ENCODE assay signal across 9 mouse cellular contexts in the genomic region with DNA sequence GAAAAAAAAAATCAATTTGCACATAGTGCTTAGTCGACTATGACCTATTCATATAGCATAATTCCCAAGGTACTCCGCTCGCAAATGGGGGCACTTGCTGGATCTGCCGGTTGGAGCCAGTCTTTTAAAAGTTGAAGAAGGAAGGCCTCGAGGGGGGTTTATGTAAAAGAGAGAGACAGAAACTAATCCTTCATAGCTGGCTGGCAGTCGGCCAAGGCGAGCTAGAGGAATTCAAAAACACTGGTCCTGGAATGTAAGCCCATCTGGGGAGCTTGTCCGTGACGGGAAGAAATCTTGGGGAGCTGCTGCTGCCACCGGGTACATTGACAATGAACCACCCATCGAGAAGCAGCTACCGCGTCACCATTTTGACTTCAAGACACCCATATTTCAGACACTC.
A peak's percentile ranks its signal among the peaks of the same experiment; 100 is the strongest.
DNase-seq lines count a peak whose midpoint lies in the region; ATAC-seq lines count a peak whose summit lies in the region.
"Had no signal": no experiment of that assay in that cellular context is flagged by ENCODE, and none has a peak within 500 bp of the region (broad histone marks: within the 10 kb centered on the region; RNA-seq: fewer than 3 reads in every experiment).

No protein-coding gene starts in this region.

- peak overlapping the region; percentile 50 for H3K4me2 ChIP-seq in embryonic facial prominence, embryonic 13.5 days
- H3K4me2 ChIP-seq in heart, embryonic 11.5 days, result peak overlapping the region; percentile 36; the same call in 1 of the 2 replicates
- H3K4me2 ChIP-seq in limb, embryonic 13.5 days (replicated peaks), result peak overlapping the region; percentile 39; the same call in 1 of the 2 replicates
- H3K4me2 ChIP-seq in neural tube, embryonic 15.5 days, result peak overlapping the region; percentile 38

- H3K4me1 ChIP-seq in heart, embryonic 10.5 days, result peaks cover 9% of the 10 kb centered on the region; the same call in 1 of the 2 replicates
- H3K4me1 ChIP-seq in embryonic facial prominence, embryonic 13.5 days, result peaks cover 16% of the 10 kb centered on the region
- peaks cover 9% of the 10 kb centered on the region for H3K4me1 ChIP-seq in heart, embryonic 11.5 days (ENCODE audit: control insufficient read depth, insufficient read depth, low read length)
- peaks cover 10% of the 10 kb centered on the region for H3K4me1 ChIP-seq in limb, embryonic 13.5 days
- peaks cover 6% of the 10 kb centered on the region; the same call in 1 of the 2 replicates for H3K4me1 ChIP-seq in neural tube, embryonic 15.5 days

- no peak overlapping the region for H3K4me3 ChIP-seq in heart, embryonic 10.5 days
- peak overlapping the region; percentile 12; the same call in 1 of the 2 replicates for H3K4me3 ChIP-seq in embryonic facial prominence, embryonic 13.5 days
- no peak overlapping the region for H3K4me3 ChIP-seq in heart, embryonic 11.5 days (ENCODE audit: low read depth, low read length)
- no peak overlapping the region for H3K4me3 ChIP-seq in limb, embryonic 13.5 days
- no peak overlapping the region for H3K4me3 ChIP-seq in neural tube, embryonic 15.5 days (replicated peaks)
- H3K4me3 ChIP-seq: erythroblast, embryonic 14.5 days had no signal

- peak; percentile 71; the same call in 1 of the 2 replicates for ATAC-seq in embryonic facial prominence, embryonic 13.5 days (ENCODE audit: insufficient number of reproducible peaks, insufficient read depth, low FRiP score, low TSS enrichment, low read depth)
- ATAC-seq in heart, embryonic 11.5 days (replicated peaks; ENCODE audit: insufficient number of reproducible peaks, low FRiP score, low TSS enrichment), result 0 out of 2 replicates have a peak, but pooled peaks have one; percentile 26
- ATAC-seq in limb, embryonic 13.5 days (ENCODE audit: low FRiP score, low read depth), result peak; percentile 72
- no peak for ATAC-seq in neural tube, embryonic 15.5 days (ENCODE audit: low FRiP score)
- no peak for ATAC-seq in megakaryocyte-erythroid progenitor cell, adult 5-6 weeks (replicated peaks; ENCODE audit: low FRiP score, low TSS enrichment, poor library complexity, severe bottlenecking)

- H3K9ac ChIP-seq in embryonic facial prominence, embryonic 13.5 days, result no peak overlapping the region
- H3K9ac ChIP-seq in heart, embryonic 11.5 days (ENCODE audit: low read depth, low read length), result no peak overlapping the region
- H3K9ac ChIP-seq in limb, embryonic 13.5 days, result no peak overlapping the region
- H3K9ac ChIP-seq in neural tube, embryonic 15.5 days (replicated peaks), result no peak overlapping the region

- peaks cover 7% of the 10 kb centered on the region; the same call in 1 of the 2 replicates for H3K9me3 ChIP-seq in heart, embryonic 10.5 days
- H3K9me3 ChIP-seq in embryonic facial prominence, embryonic 13.5 days, result peaks cover 12% of the 10 kb centered on the region
- H3K9me3 ChIP-seq in heart, embryonic 11.5 days (replicated peaks; ENCODE audit: control insufficient read depth, low read length), result peaks cover 3% of the 10 kb centered on the region; the same call in 1 of the 2 replicates
- peaks cover 18% of the 10 kb centered on the region for H3K9me3 ChIP-seq in limb, embryonic 13.5 days
- H3K9me3 ChIP-seq in neural tube, embryonic 15.5 days (replicated peaks), result 0 out of 2 replicates have a peak, but pooled peaks cover 8% of the 10 kb centered on the region

- DNase-seq in heart, adult 11 months, result peak; percentile 90
- DNase-seq in heart, embryonic 10.5 days (ENCODE audit: low spot score), result no peak
- peak; percentile 53 for DNase-seq in kidney, adult 9 months

- H3K27ac ChIP-seq in heart, embryonic 10.5 days, result no peak overlapping the region
- peak overlapping the region; percentile 22; the same call in 1 of the 2 replicates for H3K27ac ChIP-seq in embryonic facial prominence, embryonic 13.5 days
- H3K27ac ChIP-seq in heart, embryonic 11.5 days (ENCODE audit: low read depth, low read length), result no peak overlapping the region
- no peak overlapping the region for H3K27ac ChIP-seq in limb, embryonic 13.5 days
- no peak overlapping the region for H3K27ac ChIP-seq in neural tube, embryonic 15.5 days (replicated peaks)

- 51% methylated on average over 13 of the region's 13 CpGs for WGBS in heart, embryonic 10.5 days
- WGBS in embryonic facial prominence, embryonic 13.5 days, result 6% methylated on average over 13 of the region's 13 CpGs
- WGBS in heart, embryonic 11.5 days (ENCODE audit: insufficient replicate concordance), result 40% methylated on average over 13 of the region's 13 CpGs
- 24% methylated on average over 13 of the region's 13 CpGs for WGBS in limb, embryonic 13.5 days
- 36% methylated on average over 13 of the region's 13 CpGs for WGBS in neural tube, embryonic 15.5 days

- no peaks in the 10 kb centered on the region for H3K27me3 ChIP-seq in heart, embryonic 10.5 days (ENCODE audit: insufficient read depth, poor library complexity, severe bottlenecking)
- H3K27me3 ChIP-seq in embryonic facial prominence, embryonic 13.5 days, result no peaks in the 10 kb centered on the region
- H3K27me3 ChIP-seq in heart, embryonic 11.5 days (ENCODE audit: control insufficient read depth, insufficient read depth, low read length), result no peaks in the 10 kb centered on the region
- H3K27me3 ChIP-seq in limb, embryonic 13.5 days, result no peaks in the 10 kb centered on the region
- H3K27me3 ChIP-seq in neural tube, embryonic 15.5 days (replicated peaks), result no peaks in the 10 kb centered on the region

- H3K36me3 ChIP-seq in heart, embryonic 10.5 days, result no peaks in the 10 kb centered on the region
- no peaks in the 10 kb centered on the region for H3K36me3 ChIP-seq in embryonic facial prominence, embryonic 13.5 days
- no peaks in the 10 kb centered on the region for H3K36me3 ChIP-seq in heart, embryonic 11.5 days (ENCODE audit: control insufficient read depth, insufficient read depth, low read length)
- H3K36me3 ChIP-seq in limb, embryonic 13.5 days, result no peaks in the 10 kb centered on the region
- H3K36me3 ChIP-seq in neural tube, embryonic 15.5 days, result no peaks in the 10 kb centered on the region

Comparison
In these comparisons a context has a peak if more than half of its experiments do, and no peak if none do; other contexts are left out.
1. ATAC-seq: peak in embryonic facial prominence, embryonic 13.5 days (single experiment), heart, embryonic 11.5 days (single experiment) and limb, embryonic 13.5 days (single experiment); none in neural tube, embryonic 15.5 days (single experiment) and megakaryocyte-erythroid progenitor cell, adult 5-6 weeks (single experiment).
2. Peak in every context shown above with its lines, with median percentiles within 50 percentile points of each other: H3K4me2 ChIP-seq.